Mouse (Mus musculus) megakaryocyte, adult 5-6 weeks (primary cell): ENCODE measurements around the gene Gpr4. TPM values are rescaled to one million over a fixed set of nuclear protein-coding genes. Genes with fewer than 3 reads are reported as not detected.

Source experiments
- ATAC-seq: 2 replicates; pipeline ENCODE4 v1.8.0; 2016; ENCODE audit warnings: mild to moderate bottlenecking, inconsistent platforms; ENCODE audit not compliant: poor library complexity, severe bottlenecking
- total RNA-seq, 2 experiments: library from RNA; stranded (forward) in 1 of 2; stranded (reverse) in 1 of 2; fragments of 153-499, 151-499 nt in 1 of 2; fragments of 221-1000, 200-1000 nt in 1 of 2; gene quantifications; 2 replicates each; pipeline versions ENCODE4 v1.2.3 to v1.2.4; 2015 to 2017

Gpr4 gene
- total RNA-seq, 2 experiments from 2014 or later: not detected

DNA sequence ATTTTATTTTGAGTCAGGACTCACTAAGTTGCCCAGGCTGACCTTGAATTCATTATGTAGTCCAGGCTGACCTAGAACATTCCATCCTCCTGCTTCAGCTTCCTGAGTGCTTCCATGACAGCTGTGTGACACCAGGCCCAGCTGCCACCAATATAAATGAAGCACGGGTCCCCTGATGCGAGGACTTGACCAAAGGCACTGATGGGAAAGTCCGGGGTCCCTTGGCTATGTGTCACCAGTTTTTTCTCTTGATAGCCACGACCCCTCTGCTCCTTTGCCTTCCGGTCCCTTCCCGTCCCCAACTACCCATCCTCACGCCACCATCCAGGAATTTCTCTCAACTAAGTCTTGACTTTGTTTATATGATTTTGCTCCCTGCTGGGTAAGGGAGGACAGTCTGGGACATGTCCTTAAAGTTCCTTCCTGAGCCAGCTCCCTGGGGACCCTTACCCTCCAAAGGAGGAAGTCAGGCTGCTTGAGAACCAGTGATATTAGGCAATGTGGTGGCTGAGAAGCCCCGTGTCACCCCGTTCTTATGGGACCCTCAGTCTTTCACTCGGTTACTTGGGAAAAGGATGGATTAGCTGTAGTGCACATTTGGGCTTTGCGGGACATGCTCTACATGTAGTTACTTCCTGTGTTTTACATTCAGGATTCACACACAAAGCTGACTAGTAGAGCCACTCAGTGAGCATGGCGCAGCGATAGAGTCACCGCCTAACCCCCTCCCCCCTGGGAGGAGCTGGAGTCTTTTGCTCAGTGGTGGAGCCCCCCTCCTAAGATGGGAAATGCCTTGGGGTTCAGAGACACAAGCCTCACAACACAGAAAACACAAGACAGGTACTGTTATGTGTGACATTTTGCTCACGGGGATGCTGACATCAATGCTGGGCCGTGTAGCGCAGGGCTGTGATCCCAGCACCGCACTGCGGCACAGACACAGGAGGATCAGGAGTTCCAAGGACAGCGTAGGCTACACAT is 14.8 kb downstream of the Gpr4 start:
- ATAC-seq: no peak

DNA sequence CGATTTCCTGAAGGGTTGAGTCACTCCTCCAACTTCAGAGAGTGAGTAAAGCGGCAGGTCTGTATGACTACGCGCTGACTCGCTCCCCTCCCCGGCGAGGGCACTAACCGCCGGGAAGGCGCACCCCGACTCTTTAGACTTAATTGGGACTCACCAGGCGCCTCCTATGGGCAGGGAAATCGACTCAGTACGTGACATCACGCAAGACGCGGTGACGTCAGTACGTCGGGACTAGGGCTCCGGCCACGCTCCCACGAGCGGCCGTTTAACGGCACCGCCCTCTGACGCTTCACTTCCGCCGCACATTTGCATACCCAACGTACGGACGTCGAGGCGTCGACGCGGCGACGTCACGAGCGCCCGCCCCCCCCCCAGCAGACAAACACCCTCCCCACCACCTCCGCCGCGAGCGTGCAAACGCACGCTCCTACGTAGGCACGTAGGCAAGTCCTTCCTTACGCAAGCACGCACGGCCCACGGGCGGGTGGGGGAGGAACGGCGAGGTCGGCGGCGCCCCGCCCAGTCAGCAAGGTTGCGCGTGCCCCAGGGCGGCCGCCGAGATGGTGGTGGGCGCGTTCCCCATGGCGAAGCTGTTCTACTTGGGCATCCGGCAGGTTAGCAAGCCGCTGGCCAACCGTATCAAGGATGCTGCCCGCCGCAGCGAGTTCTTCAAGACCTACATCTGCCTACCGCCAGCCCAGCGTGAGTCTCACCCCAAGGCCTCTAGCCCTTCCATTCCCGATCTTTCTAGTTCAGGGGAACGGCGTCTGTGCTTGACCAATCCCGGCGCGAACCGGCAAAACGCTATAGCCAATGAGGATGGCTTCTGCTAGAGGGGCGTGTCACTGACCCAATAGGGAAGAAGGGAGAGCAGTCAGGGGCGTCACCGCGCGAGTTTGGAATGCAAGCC is 15.8 kb downstream of the Gpr4 start, which contains the start of gene Opa3:
Gene Opa3, plus strand, starts transcription at position 452 of the 910 bp plus-strand sequence.
- ATAC-seq: peak; percentile 77

- ATAC-seq: no peak
These were observed 16.4 kb downstream of the Gpr4 start for GRCm38 (mm10) chr7:19228793-19229148.

- ATAC-seq: no peak
These were observed 17.1 kb downstream of the Gpr4 start for GRCm38 (mm10) chr7:19229404-19229803.

- ATAC-seq: no peak
These were observed 17.8 kb downstream of the Gpr4 start for GRCm38 (mm10) chr7:19230041-19230580.

DNA sequence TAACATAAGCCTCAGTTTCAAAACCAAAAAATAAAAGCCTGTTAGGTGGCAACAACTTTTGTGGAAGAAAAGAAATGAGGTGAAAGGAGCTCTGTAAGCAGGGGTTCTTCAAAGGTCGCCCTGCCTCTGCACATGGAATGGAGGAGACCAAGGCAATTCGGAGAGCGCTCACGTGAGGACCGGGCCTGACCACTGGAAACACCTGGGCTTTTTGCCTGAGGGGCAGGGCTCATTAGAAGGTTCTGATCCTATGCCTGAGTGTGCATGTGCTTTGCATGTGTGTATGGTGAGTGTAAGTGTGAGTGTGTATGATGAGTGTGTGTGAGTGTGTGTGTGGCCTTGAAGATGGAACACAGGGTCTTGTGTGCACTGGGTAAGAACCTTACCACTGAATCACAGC is 18.6 kb downstream of the Gpr4 start:
- no peak for ATAC-seq

GRCm38 (mm10) chr7:19231849-19232248 is 19.5 kb downstream of the Gpr4 start:
- ATAC-seq: no peak

GRCm38 (mm10) chr7:19234652-19235051 is 22.3 kb downstream of the Gpr4 start:
- ATAC-seq: no peak

- peak; percentile 16 for ATAC-seq
These were observed 22.8 kb downstream of the Gpr4 start for GRCm38 (mm10) chr7:19235092-19235671.

DNA sequence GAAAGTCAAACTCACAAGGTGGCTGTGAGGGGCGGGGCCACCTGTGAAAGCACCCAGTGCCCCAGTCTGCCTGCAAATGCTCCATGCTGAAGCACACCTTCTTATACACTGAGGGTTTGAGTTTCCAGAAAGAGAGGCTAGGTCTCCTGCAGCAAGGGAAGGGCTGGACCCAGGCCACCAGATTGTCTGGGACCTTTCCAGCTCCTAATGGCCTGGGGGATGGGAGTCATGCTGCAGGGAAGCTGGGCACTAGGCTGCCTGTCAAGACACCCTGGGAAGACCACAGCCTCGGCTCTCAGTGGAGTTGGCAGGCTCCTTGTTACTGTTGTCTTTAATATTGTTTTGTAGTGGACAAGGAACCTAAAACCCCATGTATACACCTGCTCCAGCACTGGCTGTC is 24.1 kb downstream of the Gpr4 start:
- no peak for ATAC-seq

DNA sequence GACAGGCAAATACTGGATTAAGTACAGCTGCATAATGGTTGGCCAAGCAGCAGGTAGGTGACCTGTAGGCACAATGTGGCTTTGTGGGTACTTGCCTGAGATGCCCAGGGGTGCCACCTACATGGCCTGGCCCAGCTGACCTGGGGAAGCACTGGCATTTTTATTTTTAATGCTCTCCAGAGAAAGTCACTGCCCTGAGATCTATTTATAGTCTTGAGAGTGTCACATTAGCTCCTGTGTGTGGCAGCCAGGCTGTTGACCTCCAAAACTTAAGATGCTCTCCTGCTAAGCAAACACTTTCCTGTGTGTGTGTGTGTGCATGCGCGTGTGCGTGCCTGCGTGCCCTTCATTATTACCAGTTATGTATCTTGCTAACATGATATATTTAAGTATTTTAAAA is 26.0 kb downstream of the Gpr4 start:
- no peak for ATAC-seq

- ATAC-seq: peak; percentile 97
These were observed 27.1 kb downstream of the Gpr4 start for GRCm38 (mm10) chr7:19239423-19239822.

DNA sequence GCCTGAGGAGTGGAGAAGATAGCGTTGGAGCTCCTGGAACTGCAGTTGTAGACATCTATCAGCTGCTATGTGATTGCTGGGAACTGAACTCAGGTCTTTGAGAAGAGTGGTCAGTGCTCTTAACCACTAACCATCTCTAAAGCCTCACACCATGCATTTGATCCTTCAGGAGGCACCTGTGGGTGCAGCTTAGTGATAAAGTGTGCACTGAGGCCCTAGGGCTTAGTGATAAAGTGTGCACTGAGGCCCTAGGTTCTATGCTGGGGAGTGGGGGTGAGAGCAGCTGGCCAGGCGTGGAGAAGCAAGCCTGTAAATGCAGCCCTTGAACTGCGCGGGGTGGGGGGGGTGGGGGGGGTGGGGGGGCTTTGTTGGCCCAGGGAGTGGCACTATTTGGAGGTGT is 27.6 kb downstream of the Gpr4 start:
- no peak for ATAC-seq

GRCm38 (mm10) chr7:19240905-19241463 is 28.6 kb downstream of the Gpr4 start:
- no peak for ATAC-seq

DNA sequence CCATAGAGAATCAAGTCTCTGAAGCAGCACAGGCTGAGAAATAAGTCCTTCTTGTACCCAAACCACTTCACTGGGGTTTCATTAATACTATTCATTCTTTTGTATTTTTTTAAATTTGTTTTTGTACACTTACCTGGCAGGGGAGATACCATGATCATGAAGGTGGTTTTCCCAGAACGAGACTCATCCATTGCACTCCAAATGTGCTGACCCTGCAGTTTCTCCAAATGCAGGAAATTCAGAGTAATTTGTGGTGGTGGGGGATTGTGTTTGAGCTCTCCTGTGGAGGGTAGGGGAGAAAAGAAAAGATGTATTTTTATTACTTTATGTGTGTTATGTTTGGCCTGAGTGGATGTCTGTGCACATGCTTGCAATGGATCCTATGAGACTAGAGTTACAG is 29.7 kb downstream of the Gpr4 start:
- no peak for ATAC-seq

DNA sequence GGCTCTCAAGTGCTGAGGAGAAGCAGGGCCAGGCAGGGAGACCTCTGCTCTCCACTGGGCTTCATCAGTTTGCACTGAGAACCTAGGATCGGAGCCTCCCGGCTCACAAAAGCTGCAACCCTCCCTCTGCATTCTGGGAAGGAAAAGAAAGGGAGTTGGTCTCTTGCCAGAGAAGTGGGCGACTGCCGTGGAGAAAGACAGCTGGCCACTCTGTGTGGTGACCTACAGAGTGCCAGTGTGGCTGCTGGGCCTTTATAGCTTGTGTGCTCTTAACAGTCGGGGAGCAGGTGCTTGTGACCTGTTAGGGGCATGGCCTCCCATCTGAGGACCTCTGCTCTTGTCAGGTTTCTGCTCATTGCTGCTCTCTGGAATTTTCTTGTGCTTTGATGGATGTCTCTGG is 31.5 kb downstream of the Gpr4 start:
- no peak for ATAC-seq

- no peak for ATAC-seq
These were observed 32.7 kb downstream of the Gpr4 start for GRCm38 (mm10) chr7:19245083-19245482.

GRCm38 (mm10) chr7:19246855-19247254 is 34.5 kb downstream of the Gpr4 start:
- no peak for ATAC-seq

GRCm38 (mm10) chr7:19247511-19247910 is 35.2 kb downstream of the Gpr4 start:
- no peak for ATAC-seq

DNA sequence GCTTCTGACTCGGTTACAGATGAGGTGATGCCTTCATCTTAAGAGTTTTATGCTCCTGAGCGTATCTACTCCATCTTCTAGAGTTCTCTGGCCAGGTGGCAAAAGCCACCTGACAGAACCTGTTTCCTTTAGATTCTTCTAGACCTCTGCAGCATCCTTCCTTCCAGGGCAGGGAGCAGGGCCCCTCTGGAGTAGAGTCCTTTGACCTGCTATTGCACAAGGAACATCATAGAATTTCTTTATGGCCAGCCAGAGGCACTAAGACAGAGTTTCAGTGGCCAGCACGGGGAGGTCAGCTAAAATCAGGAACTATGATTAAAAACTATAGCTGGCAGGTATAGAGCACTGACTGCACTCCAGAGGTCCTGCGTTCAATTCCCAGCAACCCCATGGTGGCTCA is 39.7 kb downstream of the Gpr4 start:
- ATAC-seq: no peak

- no peak for ATAC-seq
These were observed 41.1 kb downstream of the Gpr4 start for GRCm38 (mm10) chr7:19253437-19253836.
